ENCODE assay signal across 7 mouse cellular contexts in the genomic region with DNA sequence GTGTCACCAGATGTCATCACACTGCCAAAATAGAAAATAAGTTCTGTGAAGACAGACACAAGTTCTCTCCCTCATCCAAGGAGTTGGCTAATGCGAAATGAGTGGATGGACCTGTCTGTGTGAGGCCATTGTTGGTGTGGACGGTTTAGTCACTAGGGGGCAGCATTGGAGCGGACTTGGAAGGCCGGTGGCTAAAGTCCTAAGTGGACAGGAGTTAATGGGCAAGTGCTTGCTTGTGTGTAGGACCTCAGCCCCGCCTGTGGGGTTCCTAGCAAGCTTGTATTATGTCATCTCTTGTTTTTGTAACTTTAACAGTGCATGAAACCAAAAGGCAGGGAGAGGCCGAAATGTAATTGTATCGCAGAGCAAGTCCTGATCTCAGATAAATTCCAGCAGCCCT. TPM values are rescaled to one million over a fixed set of nuclear protein-coding genes. Genes with fewer than 3 reads are reported as not detected.
A peak's percentile ranks its signal among the peaks of the same experiment; 100 is the strongest.
DNase-seq lines count a peak whose midpoint lies in the region; ATAC-seq and TF ChIP-seq lines count a peak whose summit lies in the region.

No protein-coding gene starts in this region.

- ATAC-seq in stomach, embryonic 14.5 days (ENCODE audit: insufficient number of reproducible peaks, insufficient read depth, low FRiP score, low read depth) = peak; percentile 50; the same call in 1 of the 2 replicates

- peak; percentile 99 for TF ChIP-seq CTCF in kidney, adult 2 months (conservative IDR thresholded peaks at IDR 0.05; ENCODE audit: insufficient read depth, insufficient read length, low read depth, low read length)

- no peak overlapping the region for H3ac ChIP-seq in myocyte (ENCODE audit: control insufficient read depth, insufficient read length)

- H3K36me3 ChIP-seq in kidney, adult 2 months (ENCODE audit: control insufficient read depth, insufficient read depth, low read length) = no peaks in the 10 kb centered on the region
- no peaks in the 10 kb centered on the region for H3K36me3 ChIP-seq in limb, embryonic 10.5 days
- H3K36me3 ChIP-seq in myocyte (ENCODE audit: control insufficient read depth, insufficient read depth) = peaks cover 8% of the 10 kb centered on the region
- H3K36me3 ChIP-seq in stomach, embryonic 14.5 days (ENCODE audit: control insufficient read depth, insufficient read depth, low read length) = peaks cover 4% of the 10 kb centered on the region

- H3K4me1 ChIP-seq in kidney, adult 2 months (ENCODE audit: control insufficient read depth, insufficient read depth, low read length) = peaks cover 3% of the 10 kb centered on the region; the same call in 1 of the 2 replicates
- H3K4me1 ChIP-seq in limb, embryonic 10.5 days = peaks cover 5% of the 10 kb centered on the region; the same call in 1 of the 2 replicates
- H3K4me1 ChIP-seq in stomach, embryonic 14.5 days (ENCODE audit: control insufficient read depth, insufficient read depth, low read length) = 0 out of 2 replicates have a peak, but pooled peaks cover 4% of the 10 kb centered on the region

- H3K27ac ChIP-seq in kidney, adult 2 months (ENCODE audit: insufficient read depth, low read depth, low read length) = no peak overlapping the region
- no peak overlapping the region for H3K27ac ChIP-seq in limb, embryonic 10.5 days
- H3K27ac ChIP-seq in stomach, embryonic 14.5 days (ENCODE audit: low read length) = no peak overlapping the region

- H3K9me3 ChIP-seq in limb, embryonic 10.5 days (replicated peaks) = no peaks in the 10 kb centered on the region
- H3K9me3 ChIP-seq in stomach, embryonic 14.5 days (ENCODE audit: control insufficient read depth, low read depth, low read length) = no peaks in the 10 kb centered on the region

- H3K27me3 ChIP-seq in kidney, adult 2 months (replicated peaks; ENCODE audit: control insufficient read depth, insufficient read depth, low read length) = no peaks in the 10 kb centered on the region
- H3K27me3 ChIP-seq in limb, embryonic 10.5 days (ENCODE audit: low read depth, poor library complexity, severe bottlenecking) = peaks cover 20% of the 10 kb centered on the region
- no peaks in the 10 kb centered on the region for H3K27me3 ChIP-seq in myocyte (ENCODE audit: control insufficient read depth, insufficient read depth, insufficient read length)
- no peaks in the 10 kb centered on the region for H3K27me3 ChIP-seq in stomach, embryonic 14.5 days (ENCODE audit: control insufficient read depth, insufficient read depth, low read length)

- no peaks in the 10 kb centered on the region for H3K79me2 ChIP-seq in myocyte (ENCODE audit: control insufficient read depth, insufficient read depth)

- H3K4me2 ChIP-seq in myocyte (ENCODE audit: low read depth) = peak overlapping the region; percentile 44
- no peak overlapping the region for H3K4me2 ChIP-seq in stomach, embryonic 14.5 days (replicated peaks; ENCODE audit: low read depth, low read length)

- peak; percentile 89 to 91 for DNase-seq in adrenal gland, postnatal 36 days
- peak; percentile 88 for DNase-seq in embryo, embryonic 9.5 days (ENCODE audit: extremely low spot score)
- peak; percentile 97 for DNase-seq in heart, adult 11 months
- DNase-seq in kidney, adult 2 months = peak; percentile 95
- peak; percentile 90 for DNase-seq in limb, embryonic 10.5 days (ENCODE audit: low spot score)

- 9% methylated on average over 7 of the region's 7 CpGs for WGBS in kidney, adult 2 months
- WGBS in limb, embryonic 10.5 days = 33% methylated on average over 7 of the region's 7 CpGs
- WGBS in stomach, embryonic 14.5 days = 15% methylated on average over 7 of the region's 7 CpGs

- no peak for TF ChIP-seq POLR2A in kidney, adult 2 months (IDR thresholded peaks at IDR 0.05; ENCODE audit: low read depth, low read length)
- TF ChIP-seq POLR2A in myocyte (IDR thresholded peaks at IDR 0.05; ENCODE audit: insufficient read length, low read depth) = no peak

- no peak overlapping the region for H3K4me3 ChIP-seq in kidney, adult 2 months (ENCODE audit: insufficient read depth, low read depth, low read length)
- no peak overlapping the region for H3K4me3 ChIP-seq in limb, embryonic 10.5 days
- no peak overlapping the region for H3K4me3 ChIP-seq in myocyte
- H3K4me3 ChIP-seq in stomach, embryonic 14.5 days (ENCODE audit: low read depth, low read length) = no peak overlapping the region

- H3K9ac ChIP-seq in stomach, embryonic 14.5 days (replicated peaks; ENCODE audit: low read depth, low read length) = no peak overlapping the region

TF ChIP-seq in myocyte, 11 proteins besides CTCF, POLR2A, EP300 and RAD21:
- TF ChIP-seq MYOG (IDR thresholded peaks at IDR 0.05; ENCODE audit: control insufficient read depth in 1 of 3, insufficient read depth in 1 of 3, insufficient read length in 2 of 3, low read depth in 2 of 3) = no peak
- TF ChIP-seq TCF3 (IDR thresholded peaks at IDR 0.05; ENCODE audit: insufficient read length, low read depth) = no peak
- no peak for TF ChIP-seq SRF (IDR thresholded peaks at IDR 0.05; ENCODE audit: control insufficient read depth, insufficient read length, low read depth)
- TF ChIP-seq POLR2AphosphoS2 (IDR thresholded peaks at IDR 0.05; ENCODE audit: insufficient read length, low read depth) = no peak
- no peak for TF ChIP-seq REST (IDR thresholded peaks at IDR 0.05; ENCODE audit: insufficient read depth, insufficient read length)
- no peak for TF ChIP-seq MAX (IDR thresholded peaks at IDR 0.05; ENCODE audit: low read depth)
- TF ChIP-seq E2F4 (IDR thresholded peaks at IDR 0.05; ENCODE audit: insufficient read depth) = no peak
- TF ChIP-seq USF1 (IDR thresholded peaks at IDR 0.05; ENCODE audit: low read depth) = no peak
- no peak for TF ChIP-seq CEBPB (IDR thresholded peaks at IDR 0.05; ENCODE audit: insufficient read depth, poor library complexity, severe bottlenecking)
- TF ChIP-seq MYOD1 (IDR thresholded peaks at IDR 0.05; ENCODE audit: control insufficient read depth in 1 of 3, insufficient read length in 2 of 3, low read depth in 2 of 3) = no peak
- no peak for TF ChIP-seq TCF12 (IDR thresholded peaks at IDR 0.05; ENCODE audit: insufficient read depth, poor library complexity, severe bottlenecking)

RNA-seq across cellular contexts. Expression of a gene that starts 45.6 kb away (rescaled TPM):
- not detected for total RNA-seq in adrenal gland, postnatal 36 days (2021)
- 11.2 and 16.1 TPM in 2 replicates for polyA plus RNA-seq in kidney, adult 2 months (2012; rRNA removed)
- polyA plus RNA-seq in limb, embryonic 10.5 days (2016; fragmentation: Nextera tagmentation; extraction: Ambion mirVana) = 3.7 and 4.9 TPM in 2 replicates
- 0.08 TPM for polyA plus RNA-seq in myocyte (2012; fragmentation: generic; extraction: Trizol)
- 3.3 and 3.8 TPM in 2 replicates for polyA plus RNA-seq in stomach, embryonic 14.5 days (2014; fragmentation: Nextera tagmentation; extraction: Ambion mirVana)
